Mouse (Mus musculus): ENCODE data around the gene Tmem150c.

DNA sequence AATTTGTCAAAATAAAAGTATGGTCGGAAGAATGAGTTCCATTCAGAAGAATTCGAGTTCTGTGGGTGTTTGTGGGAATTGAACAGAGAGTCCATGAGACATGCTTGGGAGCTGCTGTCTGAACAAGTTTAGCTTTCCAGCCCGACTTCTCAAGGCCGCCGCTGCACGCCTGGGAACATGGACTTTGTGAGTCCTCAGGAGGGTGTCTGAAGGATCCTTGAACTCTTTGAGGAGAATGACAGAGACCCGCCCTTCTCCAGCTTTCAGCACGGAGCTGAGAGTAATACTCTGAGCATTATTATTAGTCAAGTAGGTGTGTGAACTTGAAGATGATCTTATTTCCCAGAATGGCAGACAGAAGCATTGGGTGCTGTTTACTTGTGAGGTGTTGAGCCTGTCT is 117.1 kb downstream of the Tmem150c start:
- TF ChIP-seq POLR2A (IDR thresholded peaks at IDR 0.05; ENCODE audit: borderline replicate concordance, extremely low read depth, insufficient read depth, insufficient read length, poor library complexity, severe bottlenecking) (no peak), CTCF (IDR thresholded peaks at IDR 0.05; ENCODE audit: borderline replicate concordance, extremely low read depth, insufficient read depth, insufficient read length) (no peak)

All from brain, embryonic 14.5 days (tissue).